Mouse (Mus musculus) stomach, postnatal 0 days (tissue): ENCODE results near the gene Dscam. TPM values are rescaled to one million over a fixed set of nuclear protein-coding genes. Genes with fewer than 3 reads are reported as not detected.

Experiments used
- ATAC-seq: fragments of 200-750 bp; cut with Nextera tagmentation; 2 replicates; pipeline ENCODE4 v1.8.0; 2017; ENCODE audit not compliant: low FRiP score, low TSS enrichment
- DNase-seq: peaks from one replicate; pipeline ENCODE4 v3.0.0-alpha.2; 2016; ENCODE audit warnings: low spot score
- H3K27ac ChIP-seq: fragments of 300-500 bp; sonication (generic); replicated peaks from 2 replicates; pipeline ENCODE4 v1.5.1; 2014; ENCODE audit warnings: mild to moderate bottlenecking, control low read depth
- H3K27me3 ChIP-seq: fragments of 300-500 bp; sonication (generic); 2 replicates; pipeline ENCODE4 v1.6.1; 2014; ENCODE audit warnings: low read length; ENCODE audit not compliant: control insufficient read depth, insufficient read depth
- H3K36me3 ChIP-seq: fragments of 300-500 bp; sonication (generic); 2 replicates; pipeline ENCODE4 v1.6.1; 2014; ENCODE audit warnings: low read length, mixed read lengths; ENCODE audit not compliant: control insufficient read depth, insufficient read depth
- H3K4me1 ChIP-seq: fragments of 300-500 bp; sonication (generic); replicated peaks from 2 replicates; pipeline ENCODE4 v1.6.1; 2014; ENCODE audit warnings: antibody characterized with exemption; ENCODE audit not compliant: control insufficient read depth, insufficient read depth
- H3K4me2 ChIP-seq: fragments of 300-500 bp; sonication (generic); replicated peaks from 2 replicates; pipeline ENCODE4 v1.6.1; 2014; ENCODE audit warnings: low read depth, mild to moderate bottlenecking, control low read depth, moderate library complexity
- H3K4me3 ChIP-seq: fragments of 300-500 bp; sonication (generic); 2 replicates; pipeline ENCODE4 v1.5.1; 2014; ENCODE audit warnings: low read depth, low read length, control low read depth
- H3K9ac ChIP-seq: fragments of 300-500 bp; sonication (generic); 2 replicates; pipeline ENCODE4 v1.6.1; 2014; ENCODE audit warnings: mild to moderate bottlenecking, low read length, control low read depth, mixed read lengths
- H3K9me3 ChIP-seq: fragments of 300-500 bp; sonication (generic); 2 replicates; pipeline ENCODE4 v1.6.1; 2016; ENCODE audit warnings: low read length; ENCODE audit not compliant: control insufficient read depth
- CTCF ChIP-seq: IDR thresholded peaks from 2 replicates; pipeline ENCODE4 v1.5.1; 2016; ENCODE audit warnings: antibody characterized with exemption, low read depth, mild to moderate bottlenecking, moderate library complexity
- EP300 ChIP-seq: optimal IDR thresholded peaks from 2 replicates; pipeline ENCODE3; 2016; ENCODE audit warnings: antibody characterized with exemption
- WGBS: fragments of 180-500 bp; shearing (Covaris S2); extraction: QIAGEN DNeasy Blood & Tissue Kit; methylation state at CpG from one replicate; pipeline ENCODE4 v1.1.7; 2014; 5-methylcytosine and 5-hydroxymethylcytosine counted together
- polyA plus RNA-seq: library from polyadenylated mRNA; unstranded; fragments of >200 nt; fragmentation: Nextera tagmentation; extraction: Ambion mirVana; gene quantifications from 2 replicates; pipeline ENCODE4 v1.2.1, GENCODE M21; 2015

Gene Dscam
- 0.08 and 0.13 TPM in 2 replicates for polyA plus RNA-seq

DNA sequence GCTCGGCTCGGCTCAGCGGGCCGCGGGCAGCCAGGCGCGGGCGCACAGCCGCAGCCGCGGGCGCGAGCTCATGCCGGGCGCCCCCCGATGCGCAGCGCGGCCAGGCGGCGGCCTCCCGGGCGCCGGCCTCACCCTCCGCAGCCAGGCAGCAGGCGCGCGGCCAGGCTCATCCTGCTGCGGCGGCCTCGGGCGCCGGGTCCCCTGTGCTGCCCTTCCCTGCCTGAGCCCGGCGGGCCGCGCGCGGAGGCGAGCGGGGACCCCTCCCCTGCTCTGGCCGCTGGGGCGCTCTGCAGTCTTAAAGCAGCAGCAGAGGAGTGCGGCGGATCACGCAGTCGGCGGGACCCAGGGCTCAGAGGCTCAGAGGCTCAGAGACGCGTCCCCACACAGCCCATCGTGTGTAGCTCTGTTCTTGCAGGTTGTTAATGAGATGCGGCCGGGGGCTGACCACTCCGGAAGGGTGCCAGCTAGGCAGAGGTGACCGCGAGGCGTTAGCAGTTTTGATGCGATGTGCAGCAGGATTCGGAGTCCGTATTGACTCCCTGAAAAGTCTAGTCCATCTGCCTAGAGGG is at the start of gene Dscam:
Gene Dscam, minus strand, starts transcription at position 240 of the 569 bp plus-strand sequence.
- ATAC-seq (peak; percentile 18; the same call in 1 of the 2 replicates), DNase-seq (no peak)
- TF ChIP-seq CTCF = no peak
- TF ChIP-seq EP300 = no peak
- Histone ChIP-seq H3K4me2 (peak within 1 kb of the TSS; percentile 57), H3K36me3 (no peaks in the 10 kb centered on the region), H3K27me3 (peaks cover 14% of the 10 kb centered on the region; the same call in 1 of the 2 replicates), H3K27ac (no peak within 1 kb of the TSS), H3K4me3 (peak within 1 kb of the TSS; percentile 37), H3K9ac (no peak within 1 kb of the TSS), H3K9me3 (no peaks in the 10 kb centered on the region), H3K4me1 (no peaks in the 10 kb centered on the region)
- WGBS = 1% methylated on average over 42 of the region's 60 CpGs

DNA sequence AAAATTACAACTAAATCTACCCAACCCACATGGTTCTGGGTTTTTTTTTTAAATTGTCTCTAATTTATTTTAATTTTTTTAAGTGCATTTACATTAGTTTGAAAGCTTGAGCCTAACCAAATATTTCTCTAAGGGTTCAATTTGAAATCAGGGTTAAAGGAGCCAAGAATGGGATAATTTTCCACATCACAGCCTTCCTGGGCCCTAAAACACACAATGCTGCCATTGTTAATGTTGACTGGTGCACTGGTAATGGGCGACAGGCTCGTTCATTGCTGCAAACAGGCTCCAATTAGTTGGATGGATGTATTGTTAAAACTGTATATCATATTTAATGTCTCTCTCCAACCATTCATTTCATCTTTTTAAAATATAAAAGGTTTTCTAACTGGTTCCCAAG is 48.8 kb upstream of the Dscam start:
- WGBS = 74% methylated on average over 2 of the region's 2 CpGs
- H3K4me3 ChIP-seq = no peak overlapping the region

DNA sequence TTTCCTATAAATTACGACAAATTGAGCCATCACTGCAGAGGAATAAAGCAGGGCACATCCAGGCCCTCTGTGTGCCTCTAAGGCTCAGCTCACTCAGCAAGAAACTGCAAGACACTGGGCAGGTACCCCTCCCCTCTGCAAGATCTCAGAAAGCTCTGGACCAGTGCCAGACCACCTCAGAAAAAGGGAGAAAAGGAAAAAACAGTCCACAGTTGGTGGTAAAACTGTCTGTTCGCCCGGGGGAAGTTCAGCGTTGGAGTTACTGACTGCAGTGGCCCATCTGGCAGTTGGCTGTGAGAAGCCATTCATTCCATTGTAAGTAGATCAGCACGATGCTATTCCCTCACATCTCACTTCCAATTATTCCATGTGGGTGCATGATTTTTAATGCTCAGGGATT is 39.4 kb upstream of the Dscam start:
- DNase-seq = no peak

More for the DNA sequence above, 48.8 kb upstream of the Dscam start:
- no peak for DNase-seq
- no peak overlapping the region for H3K4me2 ChIP-seq
- no peaks in the 10 kb centered on the region for H3K4me1 ChIP-seq
- H3K9ac ChIP-seq = no peak overlapping the region
- ATAC-seq = no peak
- H3K36me3 ChIP-seq = no peaks in the 10 kb centered on the region
- H3K9me3 ChIP-seq = no peaks in the 10 kb centered on the region
- TF ChIP-seq EP300 (no peak), CTCF (no peak)
- no peaks in the 10 kb centered on the region for H3K27me3 ChIP-seq
- H3K27ac ChIP-seq = no peak overlapping the region

DNA sequence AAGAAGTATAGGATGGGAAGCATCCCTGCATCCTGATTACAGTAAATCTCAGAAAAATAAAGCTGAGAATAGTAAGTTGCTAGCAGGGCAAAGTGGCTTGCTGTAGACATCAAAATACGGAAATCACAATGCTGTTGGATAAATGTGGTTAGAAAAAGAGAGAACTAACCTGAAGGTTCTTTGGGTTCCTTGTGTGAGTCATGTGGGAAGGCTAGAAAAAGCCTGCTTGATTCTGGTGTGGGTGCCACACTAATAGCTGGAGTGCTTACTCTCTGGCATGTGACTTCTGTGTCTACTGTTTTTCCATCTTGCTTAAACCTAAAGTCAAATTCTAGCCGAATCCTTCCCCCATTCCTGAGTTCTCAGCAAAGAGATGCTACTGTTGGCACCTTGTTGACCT is 37.7 kb upstream of the Dscam start:
- TF ChIP-seq CTCF = no peak
- TF ChIP-seq EP300 = no peak
- ATAC-seq = no peak
- no peak for DNase-seq
- 83% methylated on average over 2 of the region's 2 CpGs for WGBS
- no peak overlapping the region for H3K4me3 ChIP-seq
- H3K9me3 ChIP-seq = no peaks in the 10 kb centered on the region
- H3K36me3 ChIP-seq = no peaks in the 10 kb centered on the region
- no peaks in the 10 kb centered on the region for H3K4me1 ChIP-seq
- H3K4me2 ChIP-seq = no peak overlapping the region
- no peaks in the 10 kb centered on the region for H3K27me3 ChIP-seq
- H3K27ac ChIP-seq = no peak overlapping the region
- H3K9ac ChIP-seq = no peak overlapping the region

More for the DNA sequence above, 39.4 kb upstream of the Dscam start:
- TF ChIP-seq CTCF (no peak), EP300 (no peak)
- Histone ChIP-seq H3K27ac (no peak overlapping the region), H3K4me3 (no peak overlapping the region), H3K4me1 (no peaks in the 10 kb centered on the region), H3K9me3 (no peaks in the 10 kb centered on the region), H3K9ac (no peak overlapping the region), H3K27me3 (no peaks in the 10 kb centered on the region), H3K4me2 (no peak overlapping the region), H3K36me3 (no peaks in the 10 kb centered on the region)
- 50% methylated on average over 5 of the region's 5 CpGs for WGBS
- no peak for ATAC-seq

DNA sequence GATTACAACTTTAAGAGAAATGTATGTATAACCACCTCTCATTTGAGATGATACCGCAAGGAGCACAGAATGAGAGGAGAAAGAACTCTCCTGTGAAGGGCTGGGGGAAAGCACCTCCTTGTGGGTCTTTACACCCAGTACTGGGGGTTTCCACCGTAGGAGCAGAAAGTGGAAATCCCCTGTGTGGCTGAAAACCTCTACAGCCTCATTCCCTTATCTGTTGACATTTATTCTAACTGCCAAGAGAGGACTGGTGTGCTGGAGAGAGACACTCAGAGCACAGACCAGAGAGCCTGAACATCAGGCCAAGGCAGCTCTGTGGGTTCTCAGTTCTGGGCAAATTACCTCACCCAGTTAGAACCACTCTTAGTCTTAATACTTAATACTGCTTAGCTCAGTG is 33.5 kb upstream of the Dscam start:
- DNase-seq = no peak
- Histone ChIP-seq H3K9me3 (no peaks in the 10 kb centered on the region), H3K4me2 (no peak overlapping the region), H3K27ac (no peak overlapping the region), H3K27me3 (no peaks in the 10 kb centered on the region), H3K4me3 (no peak overlapping the region), H3K9ac (no peak overlapping the region), H3K36me3 (no peaks in the 10 kb centered on the region), H3K4me1 (no peaks in the 10 kb centered on the region)
- 74% methylated on average over 2 of the region's 2 CpGs for WGBS
- ATAC-seq = no peak
- TF ChIP-seq EP300 = no peak
- no peak for TF ChIP-seq CTCF

DNA sequence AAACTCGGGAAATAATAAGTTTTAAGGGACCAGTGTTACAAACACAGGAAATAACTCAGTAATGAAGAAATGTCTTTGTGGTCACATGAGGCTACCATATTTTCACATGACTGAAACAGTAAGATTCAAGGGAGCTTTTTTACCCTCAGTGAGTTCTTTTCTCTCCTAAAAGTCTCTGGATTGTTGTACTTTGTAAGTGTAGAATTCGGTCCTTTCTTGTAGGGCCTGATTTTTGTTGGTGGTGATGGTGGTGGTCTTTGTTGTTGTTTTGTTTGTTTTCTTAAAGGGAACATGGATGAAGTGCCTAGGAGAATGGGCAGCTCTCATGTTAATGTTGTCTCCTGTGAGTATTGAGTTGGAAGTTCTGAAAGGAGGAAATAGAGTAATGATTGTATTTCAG is 33.0 kb upstream of the Dscam start:
- H3K4me3 ChIP-seq = no peak overlapping the region
- H3K27me3 ChIP-seq = no peaks in the 10 kb centered on the region
- ATAC-seq (no peak), DNase-seq (no peak)
- H3K9me3 ChIP-seq = no peaks in the 10 kb centered on the region
- H3K4me2 ChIP-seq = no peak overlapping the region
- TF ChIP-seq EP300 (no peak), CTCF (no peak)
- WGBS = 91% methylated on average over 2 of the region's 2 CpGs
- no peaks in the 10 kb centered on the region for H3K36me3 ChIP-seq
- no peak overlapping the region for H3K27ac ChIP-seq
- H3K9ac ChIP-seq = no peak overlapping the region
- H3K4me1 ChIP-seq = no peaks in the 10 kb centered on the region
